Mouse (Mus musculus) CH12.LX (cell line): ENCODE results near the gene Zbtb46. TPM values are rescaled to one million over a fixed set of nuclear protein-coding genes. Genes with fewer than 3 reads are reported as not detected.

Experiments
- DNase-seq: peaks from one replicate; pipeline ENCODE4 v3.0.0-alpha.2; 2013; ENCODE audit errors: extremely low read depth
- H3K27ac ChIP-seq: 2 replicates; pipeline ENCODE4 v1.5.1; 2012; ENCODE audit warnings: low read depth, mild to moderate bottlenecking, control low read depth, moderate library complexity; ENCODE audit not compliant: insufficient read depth
- H3K27me3 ChIP-seq: replicated peaks from 2 replicates; pipeline ENCODE3; 2012; ENCODE audit warnings: inconsistent platforms
- H3K36me3 ChIP-seq, 2 experiments: replicated peaks in 1 of 2; 2 replicates each; pipeline versions ENCODE3 to v1.6.1; 2012; ENCODE audit warnings: inconsistent platforms in 1 of 2, low read length in 1 of 2, mild to moderate bottlenecking in 1 of 2, mixed read lengths in 1 of 2, moderate library complexity in 1 of 2; ENCODE audit not compliant: control insufficient read depth in 1 of 2, insufficient read depth in 1 of 2
- H3K4me1 ChIP-seq, 2 experiments: 2 replicates each; pipeline ENCODE4 v1.6.1; 2012; ENCODE audit warnings: inconsistent platforms in 1 of 2, moderate library complexity in 1 of 2; ENCODE audit not compliant: insufficient read depth in 2 of 2, control insufficient read depth in 1 of 2
- H3K4me2 ChIP-seq: 2 replicates; pipeline ENCODE4 v1.6.1; 2012; ENCODE audit warnings: low read depth, mild to moderate bottlenecking, control low read depth; ENCODE audit not compliant: poor library complexity, insufficient read depth, severe bottlenecking
- H3K4me3 ChIP-seq, 3 experiments: fragments of 150-350 bp in 1 of 3; sonication (generic) in 1 of 3; replicated peaks in 1 of 3; 2 replicates each; pipeline versions ENCODE3 to v1.5.1; 2011 to 2012; ENCODE audit warnings: low read depth in 2 of 3, low read length in 2 of 3, mild to moderate bottlenecking in 2 of 3, moderate library complexity in 2 of 3, control low read depth in 1 of 3, improper control_type of control experiment in 1 of 3, inconsistent platforms in 1 of 3, mixed read lengths in 1 of 3; ENCODE audit not compliant: poor library complexity in 1 of 3
- H3K79me2 ChIP-seq: replicated peaks from 2 replicates; pipeline ENCODE4 v1.6.1; 2012; ENCODE audit warnings: mild to moderate bottlenecking, moderate library complexity; ENCODE audit not compliant: control insufficient read depth, poor library complexity, insufficient read depth, severe bottlenecking; ENCODE audit errors: extremely low read depth
- H3K9ac ChIP-seq: 2 replicates; pipeline ENCODE4 v1.6.1; 2012; ENCODE audit warnings: low read depth, mild to moderate bottlenecking, control low read depth, moderate library complexity; ENCODE audit not compliant: insufficient read depth
- H3K9me3 ChIP-seq: replicated peaks from 2 replicates; pipeline ENCODE3; 2012; ENCODE audit warnings: low read length, inconsistent platforms, mixed read lengths
- ETS1 ChIP-seq: conservative IDR thresholded peaks from 2 replicates; pipeline ENCODE4 v1.6.1; 2012; ENCODE audit warnings: low read depth, mild to moderate bottlenecking, inconsistent platforms, low read length, improper control_type of control experiment, moderate library complexity
- IRF4 ChIP-seq: IDR thresholded peaks from 2 replicates; pipeline ENCODE4 v1.6.1; 2014; ENCODE audit warnings: low read depth, mild to moderate bottlenecking, inconsistent platforms, low read length, improper control_type of control experiment
- MXI1 ChIP-seq: IDR thresholded peaks from 2 replicates; pipeline ENCODE4 v1.6.1; 2011; ENCODE audit warnings: mild to moderate bottlenecking, low read depth, low read length, improper control_type of control experiment
- NRF1 ChIP-seq: IDR thresholded peaks from 2 replicates; pipeline ENCODE4 v1.6.1; 2014; ENCODE audit warnings: low read depth, mild to moderate bottlenecking, inconsistent platforms, low read length, improper control_type of control experiment, moderate library complexity
- PAX5 ChIP-seq: IDR thresholded peaks from 2 replicates; pipeline ENCODE4 v1.6.1; 2012; ENCODE audit warnings: low read length, inconsistent platforms, mixed read lengths
- POLR2AphosphoS2 ChIP-seq: IDR thresholded peaks from 2 replicates; pipeline ENCODE4 v1.6.1; 2011; ENCODE audit warnings: low read depth, low read length, improper control_type of control experiment
- RCOR1 ChIP-seq: conservative IDR thresholded peaks from 2 replicates; pipeline ENCODE4 v1.6.1; 2012; ENCODE audit warnings: low read depth, mild to moderate bottlenecking, inconsistent platforms, low read length, improper control_type of control experiment
- SMC3 ChIP-seq: IDR thresholded peaks from 2 replicates; pipeline ENCODE4 v1.6.1; 2011; ENCODE audit warnings: low read depth, low read length, improper control_type of control experiment
- TCF12 ChIP-seq: IDR thresholded peaks from 2 replicates; pipeline ENCODE4 v1.6.1; 2014; ENCODE audit warnings: low read depth, mild to moderate bottlenecking, inconsistent platforms, low read length, improper control_type of control experiment
- ZC3H11A ChIP-seq: IDR thresholded peaks from 2 replicates; pipeline ENCODE4 v1.6.1; 2012; ENCODE audit warnings: low read depth, mild to moderate bottlenecking, inconsistent platforms, low read length, improper control_type of control experiment
- dilution Hi-C: fragments of 300-500 bp; cut with MboI; formaldehyde crosslinking; loops from 2 replicates; pipeline ENCODE4 v1.14.3; 2020; ENCODE audit warnings: low sequenced_read_pairs; ENCODE audit not compliant: extremely low pct_unique_long_range_greater_than_20kb, extremely low pct_ligation_motif_present
- in situ Hi-C: fragments of 300-500 bp; cut with MboI; formaldehyde crosslinking; loops from 3 replicates; pipeline ENCODE4 v1.14.3; 2019; ENCODE audit warnings: low sequenced_read_pairs, low pct_ligation_motif_present, low pct_unique_long_range_greater_than_20kb, mixed read lengths
- polyA plus RNA-seq: library from polyadenylated mRNA; unstranded; fragments of >175 nt; gene quantifications from 2 replicates; pipeline ENCODE4 v1.2.1, GENCODE M21; 2012; ENCODE audit warnings: low read depth; ENCODE audit not compliant: insufficient read length
- total RNA-seq, 2 experiments: library from RNA; depleted of rRNA; stranded (reverse); fragments of 300-350 nt in 1 of 2; fragments of >200 nt in 1 of 2; gene quantifications; 2 replicates each; pipeline ENCODE4 v1.2.3; 2012 to 2014

The Zbtb46 gene
- total and polyA plus RNA-seq, 3 experiments, result 5.3 to 9.3 (median 6.7) TPM

DNA sequence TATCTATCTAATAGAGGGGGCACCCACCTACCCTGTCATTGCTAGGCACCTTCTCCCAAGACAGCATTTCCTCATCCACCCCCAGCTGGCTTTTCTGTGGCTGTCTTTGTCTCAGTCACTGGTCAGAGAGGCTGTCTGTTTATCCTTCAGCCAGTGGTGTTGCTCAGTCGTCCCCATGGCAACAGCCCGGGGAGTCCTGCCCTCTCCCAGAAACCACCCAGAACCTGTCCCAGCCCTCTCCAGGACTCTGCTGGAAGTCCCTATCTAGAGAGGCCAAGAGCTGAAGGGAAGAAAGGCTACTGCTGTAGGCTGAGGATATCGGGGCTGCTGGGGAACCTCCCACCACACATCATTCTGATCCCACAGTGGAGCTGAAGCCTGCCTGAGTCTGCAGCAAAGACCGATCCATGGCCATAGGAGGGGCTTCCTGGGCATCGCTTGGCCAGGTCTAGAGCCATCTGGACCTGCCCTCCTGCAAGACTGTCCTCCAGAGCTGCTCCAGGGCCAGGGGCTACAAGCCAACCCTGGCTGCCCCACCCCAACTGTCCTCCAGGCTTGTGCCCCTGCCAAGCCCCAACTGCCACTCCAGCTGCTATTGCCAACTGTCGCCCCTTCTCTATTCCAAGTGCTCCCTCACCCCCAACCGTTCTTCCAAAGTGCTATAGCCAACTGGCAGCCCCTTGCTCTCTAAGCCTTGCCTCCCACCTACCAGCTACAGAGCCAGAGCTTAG, 3.9 kb upstream of the Zbtb46 start:
- H3K4me1 ChIP-seq, result peaks cover 0 to 4% of the 10 kb centered on the region in 2 experiments; a peak in 2 of 4 replicates
- H3K4me2 ChIP-seq, result no peak overlapping the region
- no peak overlapping the region for H3K27ac ChIP-seq
- peaks cover 7% of the 10 kb centered on the region for H3K9me3 ChIP-seq
- in situ Hi-C loops, result no loop called here
- TF ChIP-seq POLR2AphosphoS2 (no peak), PAX5 (no peak), RCOR1 (no peak)
- TF ChIP-seq, all 38 proteins: peak for 0
- Histone ChIP-seq H3K4me3 (no peak overlapping the region), H3K27me3 (peaks cover 45% of the 10 kb centered on the region), H3K79me2 (no peaks in the 10 kb centered on the region), H3K9ac (no peak overlapping the region), H3K36me3 (no peaks in the 10 kb centered on the region)
- no peak for DNase-seq
- dilution Hi-C loops, result no loop called here

DNA sequence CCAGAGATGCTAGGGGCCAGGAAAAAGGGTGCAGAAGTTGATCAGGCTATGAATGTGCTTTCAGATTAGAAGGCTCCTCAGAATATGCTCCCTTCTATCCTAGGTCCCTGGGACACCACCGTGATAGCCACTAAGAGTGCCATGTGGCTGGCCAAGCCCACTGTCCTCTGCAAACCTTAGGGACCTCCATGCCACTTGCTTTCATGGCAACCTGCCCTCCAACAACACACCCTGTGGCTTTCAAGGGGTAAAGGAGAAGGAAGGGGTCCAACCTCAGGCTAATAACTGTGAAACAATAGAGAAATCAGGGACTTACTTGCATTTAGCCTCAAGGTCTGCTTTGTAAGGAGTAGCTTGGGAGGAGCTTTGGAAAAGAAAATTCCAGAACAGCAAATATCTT, 3.4 kb upstream of the Zbtb46 start:
- dilution Hi-C loops, result no loop called here
- in situ Hi-C loops, result no loop called here

DNA sequence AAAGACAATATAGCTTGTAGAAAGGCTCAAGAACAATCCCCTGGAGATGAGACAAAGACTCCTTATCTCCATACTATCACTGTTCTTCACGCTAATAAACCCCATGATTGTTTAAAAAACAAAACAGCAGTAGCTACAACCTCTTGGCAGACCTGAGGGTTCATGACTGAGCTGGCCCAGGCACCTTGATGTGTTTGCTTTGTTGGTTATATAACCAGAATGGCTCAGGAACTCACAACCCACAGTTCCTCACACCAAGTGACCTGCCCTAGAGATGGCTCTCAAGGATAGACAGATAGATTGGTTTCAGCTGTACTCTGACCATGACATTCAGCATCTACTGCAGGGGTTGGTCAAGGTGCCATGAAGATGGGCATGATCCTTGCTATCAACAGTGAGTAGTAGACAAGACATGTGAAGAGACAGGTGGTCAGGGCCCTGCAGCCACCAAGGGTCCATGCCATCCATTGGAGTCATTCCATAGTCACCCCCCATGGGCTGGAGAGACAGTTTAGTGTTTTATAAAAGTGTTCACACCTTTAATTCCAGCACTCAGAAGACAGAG, 2.4 kb upstream of the Zbtb46 start:
- Histone ChIP-seq H3K36me3 (peaks cover 0 to 2% of the 10 kb centered on the region in 2 experiments), H3K4me2 (no peak overlapping the region), H3K4me1 (peaks cover 2 to 16% of the 10 kb centered on the region in 2 experiments; a peak in 3 of 4 replicates), H3K79me2 (no peaks in the 10 kb centered on the region), H3K4me3 (no peak overlapping the region), H3K9ac (no peak overlapping the region), H3K27me3 (peaks cover 45% of the 10 kb centered on the region), H3K27ac (no peak overlapping the region), H3K9me3 (peaks cover 7% of the 10 kb centered on the region)
- no peak for DNase-seq
- dilution Hi-C loops, result no loop called here
- in situ Hi-C loops, result no loop called here
- no peak for TF ChIP-seq NRF1
- no peak for TF ChIP-seq IRF4

More for the DNA sequence above, 3.4 kb upstream of the Zbtb46 start:
- DNase-seq, result no peak
- Histone ChIP-seq H3K4me3 (no peak overlapping the region), H3K9me3 (peaks cover 7% of the 10 kb centered on the region), H3K27ac (no peak overlapping the region), H3K79me2 (no peaks in the 10 kb centered on the region), H3K9ac (no peak overlapping the region), H3K4me1 (peaks cover 0 to 7% of the 10 kb centered on the region in 2 experiments; a peak in 2 of 4 replicates), H3K4me2 (no peak overlapping the region), H3K27me3 (peaks cover 45% of the 10 kb centered on the region), H3K36me3 (no peaks in the 10 kb centered on the region)
- TF ChIP-seq MXI1, result no peak
- TF ChIP-seq ETS1, result no peak
- no peak for TF ChIP-seq TCF12
- no peak for TF ChIP-seq NRF1
- TF ChIP-seq SMC3, result no peak
- TF ChIP-seq ZC3H11A, result no peak
